Mouse (Mus musculus) hindbrain, postnatal 0 days (tissue): Measurements from ENCODE around the gene Irs2. TPM values are rescaled to one million over a fixed set of nuclear protein-coding genes. Genes with fewer than 3 reads are reported as not detected.

Experiments used
- ATAC-seq: fragments of 200-750 bp; cut with Nextera tagmentation; 2 replicates; pipeline ENCODE4 v1.8.0; 2017; ENCODE audit warnings: mild to moderate bottlenecking, moderate TSS enrichment, moderate library complexity
- DNase-seq: peaks from one replicate; pipeline ENCODE4 v3.0.0-alpha.2; 2015; ENCODE audit warnings: low spot score
- H3K27ac ChIP-seq: fragments of 300-500 bp; sonication (generic); 2 replicates; pipeline ENCODE4 v1.5.1; 2014; ENCODE audit warnings: mild to moderate bottlenecking
- H3K27me3 ChIP-seq: fragments of 300-500 bp; sonication (generic); 2 replicates; pipeline ENCODE4 v1.6.1; 2014; ENCODE audit warnings: low read length, mixed read lengths; ENCODE audit not compliant: insufficient read depth
- H3K36me3 ChIP-seq: fragments of 300-500 bp; sonication (generic); 2 replicates; pipeline ENCODE4 v1.6.1; 2014; ENCODE audit warnings: low read length, mixed read lengths; ENCODE audit not compliant: insufficient read depth
- H3K4me1 ChIP-seq: fragments of 300-500 bp; sonication (generic); 2 replicates; pipeline ENCODE4 v1.6.1; 2014; ENCODE audit warnings: antibody characterized with exemption, low read length, mixed read lengths; ENCODE audit not compliant: insufficient read depth
- H3K4me2 ChIP-seq: fragments of 300-500 bp; sonication (generic); 2 replicates; pipeline ENCODE4 v1.6.1; 2014; ENCODE audit warnings: low read depth, mild to moderate bottlenecking, low read length, moderate library complexity, mixed read lengths
- H3K4me3 ChIP-seq: fragments of 300-500 bp; sonication (generic); 2 replicates; pipeline ENCODE4 v1.5.1; 2014; ENCODE audit warnings: low read length
- H3K9ac ChIP-seq: fragments of 300-500 bp; sonication (generic); replicated peaks from 2 replicates; pipeline ENCODE4 v1.6.1; 2014; ENCODE audit warnings: mild to moderate bottlenecking, low read length, moderate library complexity, mixed read lengths
- H3K9me3 ChIP-seq: fragments of 300-500 bp; sonication (generic); 2 replicates; pipeline ENCODE4 v1.6.1; 2016; ENCODE audit warnings: low read length, mixed read lengths
- CTCF ChIP-seq: IDR thresholded peaks from 2 replicates; pipeline ENCODE4 v1.5.1; 2016; ENCODE audit warnings: antibody characterized with exemption, control low read depth, low read depth
- WGBS: fragments of 180-500 bp; shearing (Covaris S2); extraction: QIAGEN DNeasy Blood & Tissue Kit; methylation state at CpG from one replicate; pipeline ENCODE4 v1.1.7; 2014; 5-methylcytosine and 5-hydroxymethylcytosine counted together
- polyA plus RNA-seq: library from polyadenylated mRNA; unstranded; fragments of >200 nt; fragmentation: Nextera tagmentation; extraction: Ambion mirVana; gene quantifications from 2 replicates; pipeline ENCODE4 v1.2.1, GENCODE M21; 2015
- total RNA-seq: library from RNA; depleted of rRNA; stranded (reverse); fragments of >200 nt; gene quantifications from 2 replicates; pipeline ENCODE4 v1.2.3, GENCODE M21; 2014

Irs2 gene
- total and polyA plus RNA-seq, 2 experiments from 2014 or later, result 7.3 to 42.4 TPM

- 6% methylated on average over 6 of the region's 6 CpGs for WGBS
- Histone ChIP-seq H3K27ac (peak overlapping the region; percentile 3; the same call in 1 of the 2 replicates), H3K9ac (peak overlapping the region; percentile 22; the same call in 1 of the 2 replicates), H3K27me3 (no peaks in the 10 kb centered on the region), H3K4me3 (peak overlapping the region; percentile 78), H3K4me1 (peaks cover 46% of the 10 kb centered on the region), H3K36me3 (no peaks in the 10 kb centered on the region), H3K4me2 (peak overlapping the region; percentile 88), H3K9me3 (no peaks in the 10 kb centered on the region)
- ATAC-seq (no peak), DNase-seq (peak; percentile 42)
- no peak for TF ChIP-seq CTCF
These were observed 7.2 kb downstream of the Irs2 start for GRCm38 (mm10) chr8:11001062-11001549.

GRCm38 (mm10) chr8:10999538-10999937 is 8.7 kb downstream of the Irs2 start:
- no peak for TF ChIP-seq CTCF
- H3K9me3 ChIP-seq, result no peaks in the 10 kb centered on the region
- peak overlapping the region; percentile 88 for H3K4me2 ChIP-seq
- H3K27ac ChIP-seq, result no peak overlapping the region
- WGBS, result 34% methylated on average over 4 of the region's 4 CpGs
- no peak overlapping the region for H3K9ac ChIP-seq
- peaks cover 31% of the 10 kb centered on the region for H3K4me1 ChIP-seq
- H3K27me3 ChIP-seq, result no peaks in the 10 kb centered on the region
- ATAC-seq (no peak), DNase-seq (no peak)
- 0 out of 2 replicates have a peak overlapping the region, but pooled peaks have one; percentile 1 for H3K4me3 ChIP-seq
- no peaks in the 10 kb centered on the region for H3K36me3 ChIP-seq

- no peaks in the 10 kb centered on the region for H3K27me3 ChIP-seq
- no peak overlapping the region for H3K4me2 ChIP-seq
- no peak overlapping the region for H3K9ac ChIP-seq
- no peaks in the 10 kb centered on the region for H3K9me3 ChIP-seq
- H3K36me3 ChIP-seq, result no peaks in the 10 kb centered on the region
- H3K4me3 ChIP-seq, result no peak overlapping the region
- TF ChIP-seq CTCF, result no peak
- no peak overlapping the region for H3K27ac ChIP-seq
- 93% methylated on average over 2 of the region's 2 CpGs for WGBS
- DNase-seq (no peak), ATAC-seq (no peak)
- peaks cover 21% of the 10 kb centered on the region for H3K4me1 ChIP-seq
These were observed 12.0 kb downstream of the Irs2 start for GRCm38 (mm10) chr8:10996247-10996646.

- 75% methylated on average over 2 of the region's 2 CpGs for WGBS
- Histone ChIP-seq H3K27me3 (no peaks in the 10 kb centered on the region), H3K27ac (no peak overlapping the region), H3K4me1 (peaks cover 20% of the 10 kb centered on the region), H3K9me3 (no peaks in the 10 kb centered on the region), H3K9ac (no peak overlapping the region), H3K4me3 (no peak overlapping the region), H3K4me2 (no peak overlapping the region), H3K36me3 (no peaks in the 10 kb centered on the region)
- no peak for TF ChIP-seq CTCF
- no peak for DNase-seq
- no peak for ATAC-seq
These were observed 12.5 kb downstream of the Irs2 start for GRCm38 (mm10) chr8:10995756-10996155.

GRCm38 (mm10) chr8:10994390-10994954 is 13.8 kb downstream of the Irs2 start:
- Histone ChIP-seq H3K4me3 (no peak overlapping the region), H3K36me3 (no peaks in the 10 kb centered on the region), H3K9me3 (no peaks in the 10 kb centered on the region), H3K4me1 (peaks cover 12% of the 10 kb centered on the region), H3K27ac (no peak overlapping the region), H3K27me3 (no peaks in the 10 kb centered on the region), H3K9ac (no peak overlapping the region), H3K4me2 (no peak overlapping the region)
- WGBS, result 79% methylated on average over 6 of the region's 6 CpGs
- no peak; the same call in 1 of the 2 replicates for ATAC-seq
- no peak for DNase-seq
- TF ChIP-seq CTCF, result no peak

- Histone ChIP-seq H3K9me3 (no peaks in the 10 kb centered on the region), H3K27ac (no peak overlapping the region), H3K36me3 (no peaks in the 10 kb centered on the region), H3K4me1 (peaks cover 12% of the 10 kb centered on the region), H3K4me2 (no peak overlapping the region), H3K27me3 (no peaks in the 10 kb centered on the region), H3K4me3 (no peak overlapping the region), H3K9ac (no peak overlapping the region)
- DNase-seq, result no peak
- ATAC-seq, result no peak
- 94% methylated on average over 10 of the region's 10 CpGs for WGBS
- no peak for TF ChIP-seq CTCF
These were observed 14.6 kb downstream of the Irs2 start for GRCm38 (mm10) chr8:10993582-10994216.

- H3K4me1 ChIP-seq, result peaks cover 12% of the 10 kb centered on the region
- H3K27me3 ChIP-seq, result no peaks in the 10 kb centered on the region
- WGBS, result 35% methylated on average over 8 of the region's 8 CpGs
- no peak overlapping the region for H3K4me2 ChIP-seq
- peak; percentile 51; the same call in 1 of the 2 replicates for ATAC-seq
- no peak overlapping the region for H3K4me3 ChIP-seq
- H3K36me3 ChIP-seq, result no peaks in the 10 kb centered on the region
- no peak for TF ChIP-seq CTCF
- DNase-seq, result no peak
- H3K9me3 ChIP-seq, result no peaks in the 10 kb centered on the region
- H3K27ac ChIP-seq, result no peak overlapping the region
- H3K9ac ChIP-seq, result no peak overlapping the region
These were observed 16.2 kb downstream of the Irs2 start for GRCm38 (mm10) chr8:10992081-10992480.
